Mouse (Mus musculus): ENCODE data around the gene Ppip5k1.

DNA sequence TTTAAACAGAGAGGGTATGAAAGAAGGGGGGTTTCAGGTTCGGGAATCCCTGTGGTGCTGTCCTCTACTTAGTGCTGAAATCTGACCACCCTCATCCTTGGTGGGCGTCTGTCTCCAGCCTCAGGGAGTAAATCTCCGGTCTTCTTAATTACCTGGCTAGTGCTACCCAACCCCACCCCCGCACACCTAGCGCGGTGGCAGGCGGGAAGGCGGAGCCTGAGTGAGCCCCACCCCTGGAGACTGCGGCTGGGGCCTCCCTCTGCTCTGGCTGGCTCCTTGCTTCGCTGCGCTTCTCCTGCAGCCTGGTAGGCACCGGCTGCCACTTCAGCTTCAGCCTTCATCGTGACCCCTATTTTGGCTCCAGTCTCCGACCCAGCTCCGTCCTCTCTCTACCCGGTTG lies 3.2 kb upstream of the Ppip5k1 start:
- TF ChIP-seq CTCF (IDR thresholded peaks at IDR 0.05; ENCODE audit: low read depth) = no peak
- TF ChIP-seq EP300 (IDR thresholded peaks at IDR 0.05; ENCODE audit: low read depth) = no peak
